Mouse (Mus musculus) heart, adult 11 months (tissue): Measurements from ENCODE around the gene A730046J19Rik.

Source experiments
- DNase-seq: peaks from one replicate; pipeline ENCODE4 v3.0.0; 2022

A730046J19Rik gene

DNA sequence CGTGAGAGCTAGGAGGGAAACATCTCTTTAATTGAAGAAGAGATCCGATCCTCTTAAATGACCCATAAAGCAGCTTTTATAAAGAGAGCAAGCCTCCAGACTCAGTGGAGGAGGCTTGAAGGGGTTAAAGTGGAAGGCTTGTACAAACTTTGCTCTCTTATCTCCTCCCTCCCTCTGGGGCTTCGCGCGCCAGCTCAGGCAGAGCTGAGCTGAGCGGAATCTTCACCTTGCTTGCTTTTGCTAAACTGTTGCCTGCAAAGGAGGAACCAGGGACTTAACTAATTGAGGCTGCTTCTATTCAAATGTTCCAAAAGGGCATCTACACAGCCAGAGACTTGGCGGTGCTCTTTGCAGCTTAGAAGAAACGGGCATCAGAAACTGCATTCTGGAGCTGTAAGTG lies at the start of gene A730046J19Rik:
TSS of gene A730046J19Rik (plus strand) at position 173 of the 400 bp plus-strand sequence.
- DNase-seq, result no peak

DNA sequence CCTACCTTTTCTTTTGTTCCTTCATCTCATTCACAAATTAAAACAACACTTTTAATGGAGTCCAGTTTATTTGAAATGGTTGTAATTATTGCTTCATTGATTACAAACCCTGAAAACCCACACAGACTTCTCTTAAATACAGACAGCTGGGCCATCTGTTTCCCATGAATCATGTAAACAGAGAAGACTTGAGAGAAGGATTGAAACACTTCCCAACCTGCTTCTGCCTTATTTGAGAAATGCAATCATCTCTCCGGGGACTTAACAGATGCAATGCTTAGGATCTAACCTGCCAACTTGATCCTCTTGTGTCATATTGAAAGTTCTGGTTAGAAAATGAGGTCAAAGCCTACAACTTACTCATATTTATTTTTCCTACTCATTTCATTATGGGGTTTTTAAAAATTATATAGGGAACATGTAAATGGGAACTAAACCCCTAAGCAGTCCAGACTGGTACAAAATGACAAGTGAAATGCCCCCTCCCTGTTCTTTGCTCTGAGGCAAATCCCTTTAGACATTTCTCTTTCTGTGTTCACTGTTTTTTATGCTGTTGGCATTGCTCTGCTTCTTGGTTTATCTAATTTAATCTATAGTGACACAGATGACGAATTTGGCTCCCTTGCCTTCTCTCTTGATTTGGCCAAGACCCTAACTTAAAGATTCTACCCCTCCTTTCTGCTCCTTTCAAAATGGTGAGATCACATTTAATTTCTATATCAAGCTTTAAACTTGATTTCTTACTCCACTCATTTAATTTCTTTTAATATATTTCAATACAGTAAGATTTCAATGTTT lies 48.7 kb upstream of the A730046J19Rik start:
- DNase-seq, result no peak

DNA sequence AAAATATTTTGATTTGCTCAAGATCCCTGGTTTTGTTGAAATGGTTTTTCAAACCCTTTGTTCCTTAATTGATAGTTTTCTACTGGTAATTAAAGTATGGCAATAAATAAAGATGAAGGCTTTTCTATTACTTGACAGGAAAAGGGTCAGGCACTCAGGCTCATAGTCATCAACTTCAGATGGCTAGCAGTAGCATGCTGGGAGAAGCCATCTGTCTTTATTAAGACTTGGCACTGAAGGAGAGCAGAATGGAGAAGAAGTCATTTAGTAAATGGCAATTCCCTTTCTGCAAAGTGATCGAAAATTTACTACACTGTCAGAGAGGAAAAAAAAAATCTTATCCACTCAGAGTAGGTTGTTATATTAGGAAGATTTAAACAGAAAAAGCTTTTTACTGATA lies 17.2 kb upstream of the A730046J19Rik start:
- DNase-seq, result no peak

DNA sequence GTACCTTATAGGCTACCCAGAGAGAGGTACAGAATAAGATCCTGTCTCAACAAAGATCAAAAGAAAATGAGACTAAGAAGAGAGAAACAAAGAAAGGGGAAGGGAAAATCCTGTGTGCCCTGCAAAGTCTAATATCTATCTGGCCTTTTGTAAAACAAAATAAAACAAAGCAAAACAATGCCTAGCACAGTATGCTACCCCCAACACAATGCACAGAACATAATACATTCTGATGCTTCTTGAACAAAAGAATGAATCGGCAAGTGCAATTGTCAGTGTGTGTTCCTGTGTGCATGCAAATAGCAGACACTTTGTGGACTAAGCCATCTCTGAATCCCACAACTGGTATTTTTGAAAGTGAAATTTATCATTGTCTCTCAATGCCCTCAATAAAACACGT lies 3.5 kb upstream of the A730046J19Rik start:
- DNase-seq, result no peak

DNA sequence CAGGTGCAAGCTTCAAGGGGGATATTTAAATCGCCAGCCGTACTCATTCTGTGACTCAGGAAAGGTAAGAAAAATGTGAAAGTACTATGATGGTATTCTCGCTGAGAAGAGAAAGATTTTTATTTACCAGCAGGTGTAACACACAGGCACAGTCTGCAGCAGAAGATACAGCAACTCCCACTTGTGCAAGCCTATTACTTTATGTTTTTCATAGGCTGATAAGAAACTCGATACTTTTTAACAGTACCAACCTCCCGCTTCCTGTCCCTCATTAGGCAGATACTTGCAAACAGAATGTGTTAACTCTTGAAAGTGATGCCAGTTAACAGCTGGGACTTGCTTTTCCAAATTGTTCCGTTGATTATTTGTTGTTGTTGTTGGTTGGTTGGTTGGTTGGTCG lies 616 bp downstream of the A730046J19Rik start:
- DNase-seq, result no peak

DNA sequence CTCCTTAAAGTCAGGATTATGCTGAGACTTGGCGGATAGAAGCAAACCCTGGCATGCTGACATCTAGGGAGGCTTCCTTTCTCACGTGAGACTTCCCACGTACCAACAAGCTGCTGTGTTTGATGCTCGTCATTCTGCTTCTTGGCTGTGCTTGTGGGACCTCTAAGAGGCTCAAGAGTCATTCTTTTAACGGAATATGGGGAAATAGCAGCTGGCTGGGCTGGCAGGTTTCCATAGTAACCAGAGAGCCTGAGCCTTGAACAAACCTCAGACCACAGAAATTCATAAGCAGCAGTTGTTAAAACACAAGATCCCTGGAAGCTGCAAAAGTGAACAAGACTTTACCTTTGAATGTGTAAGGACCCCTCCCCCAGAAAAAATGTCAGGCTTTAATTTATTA lies 9.4 kb downstream of the A730046J19Rik start:
- no peak for DNase-seq
